Mouse (Mus musculus): Measurements from ENCODE around the gene Sfmbt1. TPM values are rescaled to one million over a fixed set of nuclear protein-coding genes. Genes with fewer than 3 reads are reported as not detected.

Sfmbt1 gene
- polyA plus RNA-seq, 2 experiments: 3.9 to 11.9 TPM

- H3K9me3 ChIP-seq (ENCODE audit: control insufficient read depth, low read length): no peaks in the 10 kb centered on the region
- DNase-seq (ENCODE audit: low read depth in 3 of 3, low spot score in 3 of 3) (no peak), ATAC-seq (ENCODE audit: insufficient read depth) (peak; percentile 17; the same call in 1 of the 2 replicates)
- no peaks in the 10 kb centered on the region for H3K36me3 ChIP-seq (replicated peaks; ENCODE audit: control insufficient read depth, insufficient read depth, low read depth)
- H3K27me3 ChIP-seq (ENCODE audit: control insufficient read depth, insufficient read depth, low read length): no peaks in the 10 kb centered on the region
- no peak for TF ChIP-seq EP300 (IDR thresholded peaks at IDR 0.05; ENCODE audit: low read depth)
- TF ChIP-seq CTCF (IDR thresholded peaks at IDR 0.05; ENCODE audit: low read depth): no peak
- WGBS (ENCODE audit: insufficient replicate concordance): 17% methylated on average over 17 of the region's 17 CpGs
- peak overlapping the region; percentile 81 to 85 for H3K4me3 ChIP-seq (ENCODE audit: insufficient read depth in 1 of 2, low read depth in 2 of 2, low read length in 2 of 2)
- peaks cover 32 to 50% of the 10 kb centered on the region in 2 experiments for H3K4me1 ChIP-seq (replicated peaks; ENCODE audit: control insufficient read depth in 2 of 2, insufficient read depth in 2 of 2, low read length in 1 of 2)
- no peak overlapping the region for H3K27ac ChIP-seq
- H3K4me2 ChIP-seq (ENCODE audit: low read depth): peak overlapping the region; percentile 81
- peak overlapping the region; percentile 78 for H3K9ac ChIP-seq (replicated peaks)
Observed at GRCm38 (mm10) chr14:30826174-30827140, 111.8 kb downstream of the Sfmbt1 start.

- Histone ChIP-seq H3K27ac (no peak overlapping the region), H3K4me1 (replicated peaks; ENCODE audit: control insufficient read depth in 2 of 2, insufficient read depth in 2 of 2, low read length in 1 of 2) (peaks cover 32 to 50% of the 10 kb centered on the region in 2 experiments), H3K4me2 (ENCODE audit: low read depth) (peak overlapping the region; percentile 81), H3K36me3 (replicated peaks; ENCODE audit: control insufficient read depth, insufficient read depth, low read depth) (no peaks in the 10 kb centered on the region), H3K4me3 (ENCODE audit: insufficient read depth in 1 of 2, low read depth in 2 of 2, low read length in 2 of 2) (no peak overlapping the region), H3K27me3 (ENCODE audit: control insufficient read depth, insufficient read depth, low read length) (no peaks in the 10 kb centered on the region), H3K9ac (replicated peaks) (no peak overlapping the region), H3K9me3 (ENCODE audit: control insufficient read depth, low read length) (no peaks in the 10 kb centered on the region)
- DNase-seq (ENCODE audit: low read depth in 3 of 3, low spot score in 3 of 3) (no peak), ATAC-seq (ENCODE audit: insufficient read depth) (no peak)
- 52% methylated on average over 4 of the region's 4 CpGs for WGBS (ENCODE audit: insufficient replicate concordance)
- TF ChIP-seq EP300 (IDR thresholded peaks at IDR 0.05; ENCODE audit: low read depth) (no peak), CTCF (IDR thresholded peaks at IDR 0.05; ENCODE audit: low read depth) (no peak)
Observed at GRCm38 (mm10) chr14:30827480-30827879, 112.8 kb downstream of the Sfmbt1 start.

- Histone ChIP-seq H3K36me3 (replicated peaks; ENCODE audit: control insufficient read depth, insufficient read depth, low read depth) (no peaks in the 10 kb centered on the region), H3K9me3 (ENCODE audit: control insufficient read depth, low read length) (no peaks in the 10 kb centered on the region), H3K9ac (replicated peaks) (no peak overlapping the region), H3K4me3 (ENCODE audit: insufficient read depth in 1 of 2, low read depth in 2 of 2, low read length in 2 of 2) (no peak overlapping the region), H3K4me2 (ENCODE audit: low read depth) (no peak overlapping the region), H3K4me1 (replicated peaks; ENCODE audit: control insufficient read depth in 2 of 2, insufficient read depth in 2 of 2, low read length in 1 of 2) (peaks cover 32 to 50% of the 10 kb centered on the region in 2 experiments), H3K27me3 (ENCODE audit: control insufficient read depth, insufficient read depth, low read length) (no peaks in the 10 kb centered on the region), H3K27ac (no peak overlapping the region; the same call in 1 of the 2 replicates)
- TF ChIP-seq CTCF (IDR thresholded peaks at IDR 0.05; ENCODE audit: low read depth) (no peak), EP300 (IDR thresholded peaks at IDR 0.05; ENCODE audit: low read depth) (no peak)
- no peak for ATAC-seq (ENCODE audit: insufficient read depth)
- WGBS (ENCODE audit: insufficient replicate concordance): 79% methylated on average over 4 of the region's 4 CpGs
- DNase-seq (ENCODE audit: low read depth in 3 of 3, low spot score in 3 of 3): no peak
Observed at GRCm38 (mm10) chr14:30828077-30828476, 113.4 kb downstream of the Sfmbt1 start.

GRCm38 (mm10) chr14:30828635-30829460 lies 114.2 kb downstream of the Sfmbt1 start:
- Histone ChIP-seq H3K27ac (peak overlapping the region; percentile 72), H3K9me3 (ENCODE audit: control insufficient read depth, low read length) (no peaks in the 10 kb centered on the region), H3K4me2 (ENCODE audit: low read depth) (peak overlapping the region; percentile 51), H3K4me3 (ENCODE audit: insufficient read depth in 1 of 2, low read depth in 2 of 2, low read length in 2 of 2) (no peak overlapping the region), H3K9ac (replicated peaks) (peak overlapping the region; percentile 24), H3K27me3 (ENCODE audit: control insufficient read depth, insufficient read depth, low read length) (no peaks in the 10 kb centered on the region), H3K36me3 (replicated peaks; ENCODE audit: control insufficient read depth, insufficient read depth, low read depth) (no peaks in the 10 kb centered on the region), H3K4me1 (replicated peaks; ENCODE audit: control insufficient read depth in 2 of 2, insufficient read depth in 2 of 2, low read length in 1 of 2) (peaks cover 32 to 50% of the 10 kb centered on the region in 2 experiments)
- TF ChIP-seq CTCF (IDR thresholded peaks at IDR 0.05; ENCODE audit: low read depth): no peak
- TF ChIP-seq EP300 (IDR thresholded peaks at IDR 0.05; ENCODE audit: low read depth): peak; percentile 43
- DNase-seq (ENCODE audit: low read depth in 3 of 3, low spot score in 3 of 3): peak; percentile 48 to 60 (median 54)
- 34% methylated on average over 11 of the region's 11 CpGs for WGBS (ENCODE audit: insufficient replicate concordance)
- ATAC-seq (ENCODE audit: insufficient read depth): peak; percentile 74

All from liver, embryonic 14.5 days (tissue).